Mouse (Mus musculus) limb, embryonic 14.5 days (tissue): Measurements from ENCODE around the gene Nhlrc2. TPM values are rescaled to one million over a fixed set of nuclear protein-coding genes. Genes with fewer than 3 reads are reported as not detected.

Experiments
- ATAC-seq: fragments of 200-750 bp; cut with Nextera tagmentation; 2 replicates; pipeline ENCODE4 v1.8.0; 2017; ENCODE audit warnings: low read depth, moderate number of reproducible peaks, moderate TSS enrichment; ENCODE audit not compliant: low FRiP score
- DNase-seq: peaks from one replicate; pipeline ENCODE4 v3.0.0-alpha.2; 2015; ENCODE audit warnings: low spot score
- H3K27ac ChIP-seq: fragments of 300-500 bp; sonication (generic); replicated peaks from 2 replicates; pipeline ENCODE4 v1.5.1; 2014; ENCODE audit warnings: low read depth, mild to moderate bottlenecking, low read length, moderate library complexity, mixed read lengths
- H3K27me3 ChIP-seq: fragments of 300-500 bp; sonication (generic); 2 replicates; pipeline ENCODE4 v1.6.1; 2014; ENCODE audit warnings: low read length, mixed read lengths; ENCODE audit not compliant: control insufficient read depth, insufficient read depth
- H3K36me3 ChIP-seq: fragments of 300-500 bp; sonication (generic); 2 replicates; pipeline ENCODE4 v1.6.1; 2014; ENCODE audit warnings: mild to moderate bottlenecking, low read length, moderate library complexity, mixed read lengths; ENCODE audit not compliant: control insufficient read depth, insufficient read depth
- H3K4me1 ChIP-seq: fragments of 300-500 bp; sonication (generic); 2 replicates; pipeline ENCODE4 v1.6.1; 2014; ENCODE audit warnings: antibody characterized with exemption, low read length, mixed read lengths; ENCODE audit not compliant: control insufficient read depth, insufficient read depth
- H3K4me2 ChIP-seq: fragments of 300-500 bp; sonication (generic); replicated peaks from 2 replicates; pipeline ENCODE4 v1.6.1; 2014; ENCODE audit warnings: low read depth, mild to moderate bottlenecking, low read length, moderate library complexity; ENCODE audit not compliant: severe bottlenecking
- H3K4me3 ChIP-seq: fragments of 300-500 bp; sonication (generic); replicated peaks from 2 replicates; pipeline ENCODE4 v1.5.1; 2014; ENCODE audit warnings: low read length
- H3K9ac ChIP-seq: fragments of 300-500 bp; sonication (generic); 2 replicates; pipeline ENCODE4 v1.6.1; 2014; ENCODE audit warnings: mild to moderate bottlenecking, low read depth, low read length, moderate library complexity; ENCODE audit not compliant: severe bottlenecking
- H3K9me3 ChIP-seq: fragments of 300-500 bp; sonication (generic); 2 replicates; pipeline ENCODE4 v1.6.1; 2016; ENCODE audit warnings: low read length; ENCODE audit not compliant: control insufficient read depth
- POLR2A ChIP-seq: fragments of 200-500 bp; IDR thresholded peaks from 2 replicates; pipeline ENCODE4 v1.8.0; 2012; ENCODE audit warnings: inconsistent platforms, mild to moderate bottlenecking, moderate library complexity, borderline replicate concordance; ENCODE audit not compliant: insufficient read depth, insufficient read length; ENCODE audit errors: extremely low read depth
- WGBS: fragments of 180-500 bp; shearing (Covaris S2); extraction: QIAGEN DNeasy Blood & Tissue Kit; methylation state at CpG from one replicate; pipeline ENCODE4 v1.1.7; 2014; 5-methylcytosine and 5-hydroxymethylcytosine counted together
- polyA plus RNA-seq, 2 experiments: library from polyadenylated mRNA; depleted of rRNA in 1 of 2; stranded (reverse) in 1 of 2; unstranded in 1 of 2; fragments of >200 nt; fragmentation: Nextera tagmentation in 1 of 2; extraction: Ambion mirVana in 1 of 2; gene quantifications; 2 replicates each; pipeline versions ENCODE4 v1.2.1 to v1.2.3; 2012 to 2014

The Nhlrc2 gene
- polyA plus RNA-seq, 2 experiments = 14.0 to 14.8 TPM

DNA sequence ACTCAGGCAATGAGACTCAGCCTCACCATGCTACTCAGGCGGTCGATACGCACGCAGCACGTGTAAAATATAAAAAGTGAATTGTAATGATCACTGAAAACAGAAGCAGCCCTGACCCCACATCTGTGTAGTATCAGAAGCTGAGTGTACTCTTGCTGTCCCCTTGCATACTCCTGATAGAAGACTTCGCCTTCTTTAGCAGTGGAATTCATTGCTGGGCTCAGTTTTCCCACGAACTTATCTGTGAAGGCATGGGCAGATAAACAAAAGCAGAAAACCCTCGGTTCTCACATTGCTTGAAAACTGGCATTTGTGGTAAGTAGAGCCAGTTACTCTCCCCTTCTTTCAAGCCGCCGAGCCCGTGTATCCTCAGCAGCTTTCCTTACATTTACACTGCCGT, 4.7 kb upstream of the Nhlrc2 start:
- DNase-seq (no peak), ATAC-seq (no peak)
- Histone ChIP-seq H3K4me1 (peaks cover 3% of the 10 kb centered on the region; the same call in 1 of the 2 replicates), H3K27ac (no peak overlapping the region), H3K4me2 (no peak overlapping the region), H3K4me3 (no peak overlapping the region), H3K9ac (no peak overlapping the region), H3K27me3 (no peaks in the 10 kb centered on the region), H3K36me3 (peaks cover 30% of the 10 kb centered on the region), H3K9me3 (no peaks in the 10 kb centered on the region)
- no peak for TF ChIP-seq POLR2A
- 93% methylated on average over 12 of the region's 12 CpGs for WGBS

DNA sequence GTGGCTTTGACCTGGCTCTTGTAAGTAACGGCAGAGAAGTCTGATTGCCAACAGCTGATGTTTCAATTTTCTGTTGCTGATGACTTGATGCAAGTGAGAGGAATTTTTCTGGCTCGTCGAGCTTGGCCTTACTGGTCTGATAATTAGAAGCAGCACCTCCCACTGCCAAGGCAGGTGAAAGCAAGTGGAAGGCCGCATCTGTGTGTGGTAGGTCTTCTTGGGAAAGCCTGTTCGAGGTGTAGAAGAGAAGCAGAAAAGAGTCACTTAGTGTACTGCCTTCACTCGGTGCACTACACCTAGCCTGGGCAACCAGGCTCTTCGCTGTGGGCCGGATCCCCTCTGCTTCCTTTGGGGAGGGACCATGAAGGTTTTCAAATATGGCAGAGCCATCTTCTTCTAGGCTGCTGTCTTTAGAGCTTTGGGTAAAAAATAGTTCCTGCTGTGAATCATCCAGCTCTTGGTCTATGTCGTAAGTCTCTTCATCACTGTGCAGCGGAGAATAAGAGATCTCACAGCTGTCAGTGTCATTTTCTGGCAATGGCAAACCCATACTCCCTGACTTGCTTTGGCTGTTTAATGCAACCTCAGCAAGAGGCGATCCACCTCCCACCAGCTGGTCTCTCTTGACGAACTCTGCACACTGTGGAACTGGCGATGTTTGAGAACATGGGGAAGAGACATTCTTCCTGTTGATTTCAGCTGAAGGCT, 3.2 kb upstream of the Nhlrc2 start:
- DNase-seq (no peak), ATAC-seq (no peak)
- 91% methylated on average over 13 of the region's 13 CpGs for WGBS
- no peak for TF ChIP-seq POLR2A
- no peak overlapping the region for H3K27ac ChIP-seq
- H3K4me2 ChIP-seq = no peak overlapping the region
- no peaks in the 10 kb centered on the region for H3K27me3 ChIP-seq
- H3K36me3 ChIP-seq = peaks cover 29% of the 10 kb centered on the region
- H3K4me3 ChIP-seq = no peak overlapping the region
- H3K9me3 ChIP-seq = no peaks in the 10 kb centered on the region
- H3K4me1 ChIP-seq = peaks cover 8% of the 10 kb centered on the region; the same call in 1 of the 2 replicates
- H3K9ac ChIP-seq = no peak overlapping the region

DNA sequence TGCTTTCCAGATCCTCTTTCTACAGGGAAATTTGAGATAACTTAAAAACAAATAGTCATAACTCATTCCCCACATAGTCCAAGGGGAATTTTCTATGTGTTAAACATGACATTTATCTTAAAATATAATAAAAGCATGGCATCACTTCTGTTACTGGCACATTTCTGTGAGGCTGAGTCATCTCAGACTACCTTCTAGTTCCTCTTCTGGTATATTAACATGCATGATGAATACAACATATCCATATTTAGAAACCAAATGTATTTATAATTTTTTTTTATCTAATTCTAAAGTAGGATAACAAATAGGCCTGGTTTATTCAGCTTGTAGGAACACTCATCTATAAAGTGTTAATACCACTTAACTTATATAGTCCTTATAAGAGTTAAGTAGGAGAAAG, 2.0 kb upstream of the Nhlrc2 start:
- Histone ChIP-seq H3K36me3 (peaks cover 22% of the 10 kb centered on the region), H3K9ac (no peak overlapping the region), H3K27ac (no peak overlapping the region), H3K4me2 (no peak overlapping the region), H3K27me3 (no peaks in the 10 kb centered on the region), H3K9me3 (no peaks in the 10 kb centered on the region), H3K4me3 (no peak overlapping the region), H3K4me1 (peaks cover 8% of the 10 kb centered on the region; the same call in 1 of the 2 replicates)
- DNase-seq = no peak
- ATAC-seq = no peak
- no peak for TF ChIP-seq POLR2A

DNA sequence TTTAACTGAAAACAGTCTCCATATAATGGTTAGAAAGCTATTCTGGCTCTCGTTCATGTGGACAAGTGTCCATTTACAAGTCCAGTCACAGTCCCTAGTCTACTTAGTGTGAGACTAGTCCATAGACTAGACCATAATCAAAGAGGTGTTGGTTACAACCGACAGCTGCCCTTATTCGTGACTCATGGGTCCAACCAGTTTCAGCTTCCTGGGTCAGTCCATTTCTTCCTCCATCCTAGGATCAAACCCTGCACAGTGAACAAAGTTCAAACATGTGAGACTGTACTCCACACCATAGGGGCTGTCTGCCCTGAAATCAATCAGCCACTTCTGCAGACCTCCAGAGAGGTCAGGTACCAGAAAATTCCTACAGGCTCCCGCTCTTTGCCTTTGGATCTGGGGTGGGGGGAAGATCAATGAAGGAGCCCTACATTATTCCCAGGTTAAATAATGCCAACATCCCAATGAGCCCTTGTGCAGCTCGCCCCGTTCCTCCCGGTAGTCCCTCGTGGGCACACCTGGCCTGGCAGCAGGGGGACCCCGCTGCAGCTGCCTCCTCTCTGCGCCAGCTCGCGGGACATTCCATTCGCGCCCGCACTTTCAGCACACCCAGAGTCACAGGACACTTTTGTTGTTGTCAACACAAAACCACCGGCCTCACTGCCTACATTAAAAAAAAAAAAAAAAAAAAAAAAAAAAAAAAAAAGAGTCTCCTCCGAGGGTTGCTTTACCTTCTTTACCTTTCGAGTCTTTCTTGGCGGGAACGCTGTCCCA, 418 bp upstream of the Nhlrc2 start, which contains the start of gene Dclre1a:
TSS of gene Dclre1a (minus strand) at position 767 of the 774 bp plus-strand sequence.
- Histone ChIP-seq H3K9ac (peak within 1 kb of the TSS; percentile 98), H3K9me3 (no peaks in the 10 kb centered on the region), H3K4me3 (peak within 1 kb of the TSS; percentile 87), H3K4me2 (peak within 1 kb of the TSS; percentile 79), H3K36me3 (peaks cover 25% of the 10 kb centered on the region), H3K4me1 (peaks cover 8% of the 10 kb centered on the region; the same call in 1 of the 2 replicates), H3K27ac (peak within 1 kb of the TSS; percentile 98), H3K27me3 (no peaks in the 10 kb centered on the region)
- no peak for TF ChIP-seq POLR2A
- DNase-seq (no peak), ATAC-seq (peak; percentile 63; the same call in 1 of the 2 replicates)
- WGBS = 6% methylated on average over 20 of the region's 20 CpGs

DNA sequence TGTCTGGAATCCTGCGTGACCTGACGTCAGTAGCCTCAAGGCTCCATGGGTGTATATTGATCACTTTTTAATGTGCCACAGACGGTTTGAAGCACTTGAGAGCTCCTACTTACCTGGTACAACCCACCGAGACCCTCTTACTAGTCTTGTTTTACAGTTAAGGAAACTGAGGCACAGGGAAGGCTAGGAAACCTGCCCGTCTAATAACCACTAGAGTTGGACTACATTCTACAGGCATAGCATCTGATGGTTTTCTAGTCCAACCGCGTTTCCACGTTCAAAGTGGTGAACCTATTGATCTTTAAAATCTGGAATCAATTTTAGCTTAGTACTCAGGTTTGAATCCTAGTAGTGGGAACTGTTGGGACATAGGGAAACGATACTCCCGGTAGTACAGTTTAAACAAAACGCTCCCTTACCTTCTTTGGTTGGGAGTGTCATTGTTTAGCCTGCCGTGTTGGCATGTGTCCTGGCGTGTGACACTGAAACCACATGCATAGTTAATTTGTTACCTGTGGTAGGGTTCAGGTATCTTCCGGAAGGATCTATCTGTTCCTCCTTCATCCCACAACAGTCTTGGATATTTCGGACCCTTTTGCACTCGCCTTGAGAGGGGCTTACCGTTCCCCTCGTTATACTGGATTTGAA, 1.1 kb downstream of the Nhlrc2 start:
- Histone ChIP-seq H3K4me1 (peaks cover 8% of the 10 kb centered on the region; the same call in 1 of the 2 replicates), H3K4me3 (peak overlapping the region; percentile 87), H3K27me3 (no peaks in the 10 kb centered on the region), H3K4me2 (peak overlapping the region; percentile 79), H3K9me3 (no peaks in the 10 kb centered on the region), H3K9ac (peak overlapping the region; percentile 98), H3K27ac (peak overlapping the region; percentile 98), H3K36me3 (peaks cover 30% of the 10 kb centered on the region)
- WGBS = 20% methylated on average over 18 of the region's 18 CpGs
- ATAC-seq (no peak; the same call in 1 of the 2 replicates), DNase-seq (peak; percentile 7)
- TF ChIP-seq POLR2A = no peak
